Mouse (Mus musculus) midbrain, embryonic 12.5 days (tissue): ENCODE results near the gene Ist1. TPM values are rescaled to one million over a fixed set of nuclear protein-coding genes. Genes with fewer than 3 reads are reported as not detected.

Source experiments
- ATAC-seq: fragments of 200-750 bp; cut with Nextera tagmentation; 2 replicates; pipeline ENCODE4 v1.8.0; 2017; ENCODE audit warnings: low read depth, moderate TSS enrichment, moderate library complexity; ENCODE audit not compliant: low FRiP score
- H3K27ac ChIP-seq: fragments of 300-500 bp; sonication (generic); replicated peaks from 2 replicates; pipeline ENCODE4 v1.5.1; 2016; ENCODE audit warnings: mild to moderate bottlenecking
- H3K27me3 ChIP-seq: fragments of 300-500 bp; sonication (generic); 2 replicates; pipeline ENCODE4 v1.6.1; 2016; ENCODE audit warnings: mild to moderate bottlenecking
- H3K36me3 ChIP-seq: fragments of 300-500 bp; sonication (generic); 2 replicates; pipeline ENCODE4 v1.6.1; 2016
- H3K4me1 ChIP-seq: fragments of 300-500 bp; sonication (generic); 2 replicates; pipeline ENCODE4 v1.6.1; 2016
- H3K4me2 ChIP-seq: fragments of 300-500 bp; sonication (generic); replicated peaks from 2 replicates; pipeline ENCODE4 v1.6.1; 2016; ENCODE audit warnings: mild to moderate bottlenecking, moderate library complexity
- H3K4me3 ChIP-seq: fragments of 300-500 bp; sonication (generic); 2 replicates; pipeline ENCODE4 v1.5.1; 2016; ENCODE audit warnings: mild to moderate bottlenecking
- H3K9ac ChIP-seq: fragments of 300-500 bp; sonication (generic); replicated peaks from 2 replicates; pipeline ENCODE4 v1.6.1; 2016; ENCODE audit warnings: mild to moderate bottlenecking, moderate library complexity
- H3K9me3 ChIP-seq: fragments of 300-500 bp; sonication (generic); 2 replicates; pipeline ENCODE4 v1.6.1; 2016; ENCODE audit warnings: mild to moderate bottlenecking
- WGBS: fragments of 180-500 bp; shearing (Covaris S2); methylation state at CpG from one replicate; pipeline ENCODE4 v1.1.7; 2016; 5-methylcytosine and 5-hydroxymethylcytosine counted together
- polyA plus RNA-seq: library from polyadenylated mRNA; unstranded; fragments of >200 nt; fragmentation: Nextera tagmentation; extraction: Ambion mirVana; gene quantifications from 2 replicates; pipeline ENCODE4 v1.2.1, GENCODE M21; 2016

The Ist1 gene
- polyA plus RNA-seq, 1 experiment from 2014 or later = 172 TPM

DNA sequence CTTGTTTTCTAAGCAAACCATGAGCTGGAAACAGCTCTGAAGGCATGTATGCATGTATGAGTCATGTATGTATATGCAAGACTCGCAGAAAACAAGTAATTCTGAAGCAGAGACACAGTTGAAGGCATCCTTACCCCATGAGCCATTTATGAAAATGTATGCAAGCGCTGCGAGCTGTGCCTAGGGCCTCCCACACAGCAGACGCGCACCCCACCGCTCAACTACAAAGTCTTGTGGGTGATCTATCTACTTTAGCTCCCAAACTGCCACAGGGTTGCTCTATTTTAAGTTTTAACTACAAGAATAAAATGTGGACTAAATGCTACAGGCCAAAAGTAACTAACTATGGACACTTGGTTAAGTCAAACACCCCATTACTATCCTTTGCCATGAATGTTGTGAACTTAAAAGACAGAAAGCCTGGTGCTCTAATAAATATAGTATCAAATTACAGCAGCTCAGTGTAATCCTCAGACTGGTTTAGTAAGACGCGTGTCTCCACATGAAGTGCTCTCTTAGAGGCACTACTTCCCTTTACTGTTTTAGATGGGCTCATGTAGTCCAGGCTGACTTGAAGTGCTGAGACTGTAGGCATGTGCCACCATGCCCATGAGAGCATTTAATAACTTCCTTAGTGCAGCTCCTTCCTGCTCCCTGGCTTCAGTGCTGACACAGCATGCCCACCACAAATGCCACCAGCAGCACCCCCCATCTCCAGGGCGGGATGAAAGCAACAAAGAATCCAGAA, 17.0 kb downstream of the Ist1 start:
- Histone ChIP-seq H3K27me3 (no peaks in the 10 kb centered on the region), H3K4me1 (no peaks in the 10 kb centered on the region), H3K36me3 (peaks cover 93% of the 10 kb centered on the region), H3K9ac (no peak overlapping the region), H3K4me3 (no peak overlapping the region), H3K4me2 (no peak overlapping the region), H3K27ac (no peak overlapping the region), H3K9me3 (no peaks in the 10 kb centered on the region)
- ATAC-seq = no peak
- 94% methylated on average over 9 of the region's 9 CpGs for WGBS

- Histone ChIP-seq H3K27me3 (no peaks in the 10 kb centered on the region), H3K4me2 (no peak overlapping the region), H3K36me3 (peaks cover 97% of the 10 kb centered on the region), H3K9me3 (no peaks in the 10 kb centered on the region), H3K4me1 (no peaks in the 10 kb centered on the region), H3K9ac (no peak overlapping the region), H3K27ac (no peak overlapping the region), H3K4me3 (no peak overlapping the region)
- 87% methylated on average over 2 of the region's 2 CpGs for WGBS
- ATAC-seq = no peak
Observed at GRCm38 (mm10) chr8:109673596-109673995, 19.5 kb downstream of the Ist1 start.

DNA sequence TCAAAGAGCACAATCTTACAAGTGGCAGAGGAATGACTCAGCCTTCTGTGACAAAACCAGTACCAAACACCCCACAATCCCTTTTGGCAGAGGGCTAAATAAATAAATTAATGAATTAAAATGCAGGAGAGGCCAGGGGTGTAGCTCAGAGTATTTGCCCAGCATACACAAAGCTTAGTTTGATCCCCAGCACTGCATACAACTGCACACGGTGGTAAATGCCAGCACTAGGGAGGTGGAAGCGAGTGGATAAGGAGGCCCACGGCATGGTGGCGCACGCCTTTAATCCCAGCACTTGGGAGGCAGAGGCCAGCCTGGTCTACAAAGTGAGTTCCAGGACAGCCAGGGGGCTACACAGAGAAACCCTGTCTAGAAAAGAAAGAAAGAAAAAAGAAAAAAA, 20.4 kb downstream of the Ist1 start:
- Histone ChIP-seq H3K36me3 (peaks cover 97% of the 10 kb centered on the region), H3K27me3 (no peaks in the 10 kb centered on the region), H3K4me1 (no peaks in the 10 kb centered on the region), H3K4me2 (no peak overlapping the region), H3K4me3 (no peak overlapping the region), H3K27ac (no peak overlapping the region), H3K9me3 (no peaks in the 10 kb centered on the region), H3K9ac (no peak overlapping the region)
- ATAC-seq = no peak
- WGBS = 84% methylated on average over 5 of the region's 5 CpGs

GRCm38 (mm10) chr8:109666616-109667015, 26.4 kb downstream of the Ist1 start:
- Histone ChIP-seq H3K4me3 (no peak overlapping the region), H3K27ac (no peak overlapping the region), H3K4me1 (no peaks in the 10 kb centered on the region), H3K4me2 (no peak overlapping the region), H3K9me3 (no peaks in the 10 kb centered on the region), H3K9ac (no peak overlapping the region), H3K27me3 (no peaks in the 10 kb centered on the region), H3K36me3 (peaks cover 48% of the 10 kb centered on the region)
- WGBS = 87% methylated on average over 5 of the region's 5 CpGs
- ATAC-seq = no peak

DNA sequence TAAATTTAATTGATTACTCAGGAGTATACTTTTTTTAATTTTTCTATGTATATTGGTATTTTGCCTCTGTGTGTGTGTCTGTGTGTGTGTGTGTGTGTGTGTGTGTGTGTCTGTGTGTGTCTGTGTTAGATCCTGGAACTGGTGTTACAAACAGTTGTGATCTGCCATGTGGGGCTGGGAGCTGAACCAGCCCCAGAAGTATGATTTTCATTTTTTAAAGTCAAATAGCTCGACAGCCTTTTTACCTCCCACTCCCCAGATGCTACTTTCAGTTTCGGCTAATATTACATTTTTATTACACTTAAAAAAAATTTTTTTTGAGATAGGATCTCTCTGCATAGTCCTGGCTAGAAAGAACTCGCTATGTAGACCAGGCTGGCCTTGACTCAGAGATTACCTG, 30.7 kb downstream of the Ist1 start:
- Histone ChIP-seq H3K27me3 (no peaks in the 10 kb centered on the region), H3K4me3 (no peak overlapping the region), H3K36me3 (peaks cover 5% of the 10 kb centered on the region; the same call in 1 of the 2 replicates), H3K27ac (no peak overlapping the region), H3K9ac (no peak overlapping the region), H3K9me3 (no peaks in the 10 kb centered on the region), H3K4me1 (no peaks in the 10 kb centered on the region), H3K4me2 (no peak overlapping the region)
- no peak for ATAC-seq
- WGBS = 90% methylated on average over 3 of the region's 3 CpGs

- no peaks in the 10 kb centered on the region for H3K4me1 ChIP-seq
- ATAC-seq = no peak
- H3K9me3 ChIP-seq = no peaks in the 10 kb centered on the region
- no peaks in the 10 kb centered on the region for H3K36me3 ChIP-seq
- H3K9ac ChIP-seq = no peak overlapping the region
- H3K27me3 ChIP-seq = no peaks in the 10 kb centered on the region
- no peak overlapping the region for H3K4me2 ChIP-seq
- 84% methylated on average over 3 of the region's 3 CpGs for WGBS
- H3K27ac ChIP-seq = no peak overlapping the region
- H3K4me3 ChIP-seq = no peak overlapping the region
Observed at GRCm38 (mm10) chr8:109656860-109657259, 36.2 kb downstream of the Ist1 start.

- Histone ChIP-seq H3K9ac (no peak overlapping the region), H3K4me3 (no peak overlapping the region), H3K36me3 (no peaks in the 10 kb centered on the region), H3K4me2 (no peak overlapping the region), H3K4me1 (no peaks in the 10 kb centered on the region), H3K27me3 (no peaks in the 10 kb centered on the region), H3K27ac (no peak overlapping the region), H3K9me3 (no peaks in the 10 kb centered on the region)
- WGBS = 81% methylated on average over 10 of the region's 10 CpGs
- no peak for ATAC-seq
Observed at GRCm38 (mm10) chr8:109650801-109651200, 42.3 kb downstream of the Ist1 start.

- no peaks in the 10 kb centered on the region for H3K9me3 ChIP-seq
- no peaks in the 10 kb centered on the region for H3K36me3 ChIP-seq
- no peak overlapping the region for H3K4me3 ChIP-seq
- WGBS = 73% methylated on average over 7 of the region's 7 CpGs
- H3K4me2 ChIP-seq = no peak overlapping the region
- no peak overlapping the region for H3K27ac ChIP-seq
- no peak overlapping the region for H3K9ac ChIP-seq
- no peaks in the 10 kb centered on the region for H3K4me1 ChIP-seq
- ATAC-seq = no peak
- no peaks in the 10 kb centered on the region for H3K27me3 ChIP-seq
Observed at GRCm38 (mm10) chr8:109648469-109648868, 44.6 kb downstream of the Ist1 start.

DNA sequence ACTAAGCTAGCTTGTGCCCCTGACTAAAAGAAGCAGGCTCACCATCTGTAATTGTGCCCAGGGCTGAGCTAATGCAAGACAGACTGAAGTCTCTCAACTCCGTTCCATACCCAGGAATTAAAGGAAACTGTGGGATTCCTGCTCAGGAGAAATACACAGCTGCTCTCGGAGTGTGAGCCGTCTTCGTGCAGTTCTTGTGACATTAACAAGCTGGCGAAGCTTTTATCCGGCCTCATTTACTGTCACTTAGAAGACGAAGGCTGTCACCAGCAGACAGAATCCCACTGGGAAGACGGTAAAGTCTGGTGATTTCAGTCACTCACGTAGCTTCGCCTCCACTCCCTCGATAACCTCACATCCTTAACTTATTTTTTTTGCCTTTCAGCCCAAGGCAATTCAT, 45.7 kb downstream of the Ist1 start:
- H3K4me1 ChIP-seq = no peaks in the 10 kb centered on the region
- WGBS = 77% methylated on average over 11 of the region's 11 CpGs
- H3K4me3 ChIP-seq = no peak overlapping the region
- ATAC-seq = no peak
- no peak overlapping the region for H3K27ac ChIP-seq
- no peaks in the 10 kb centered on the region for H3K9me3 ChIP-seq
- no peaks in the 10 kb centered on the region for H3K36me3 ChIP-seq
- H3K27me3 ChIP-seq = no peaks in the 10 kb centered on the region
- H3K9ac ChIP-seq = no peak overlapping the region
- H3K4me2 ChIP-seq = no peak overlapping the region

DNA sequence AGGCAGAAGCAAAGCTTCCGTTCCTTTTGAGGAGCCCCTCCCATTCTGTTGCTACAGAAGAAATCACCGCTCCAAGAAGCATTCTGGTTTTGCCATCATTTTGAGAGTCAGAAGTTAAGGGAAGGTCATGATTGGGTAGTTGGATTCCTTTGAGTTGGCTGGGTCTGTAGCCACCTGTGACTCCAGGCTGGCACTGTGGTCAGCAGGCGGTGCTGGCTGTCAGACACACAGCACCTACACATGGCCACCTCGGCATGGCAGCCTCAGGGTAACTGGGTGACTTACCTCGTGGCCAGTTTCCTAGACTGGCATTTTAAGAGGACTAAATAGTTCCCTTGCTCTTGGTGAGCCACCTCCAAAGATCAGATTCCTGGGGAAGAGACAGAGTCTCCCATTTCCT, 51.8 kb downstream of the Ist1 start:
- WGBS = 73% methylated on average over 5 of the region's 5 CpGs
- Histone ChIP-seq H3K27me3 (no peaks in the 10 kb centered on the region), H3K4me2 (no peak overlapping the region), H3K4me1 (no peaks in the 10 kb centered on the region), H3K27ac (no peak overlapping the region), H3K36me3 (no peaks in the 10 kb centered on the region), H3K9me3 (no peaks in the 10 kb centered on the region), H3K9ac (no peak overlapping the region), H3K4me3 (no peak overlapping the region)
- no peak for ATAC-seq

DNA sequence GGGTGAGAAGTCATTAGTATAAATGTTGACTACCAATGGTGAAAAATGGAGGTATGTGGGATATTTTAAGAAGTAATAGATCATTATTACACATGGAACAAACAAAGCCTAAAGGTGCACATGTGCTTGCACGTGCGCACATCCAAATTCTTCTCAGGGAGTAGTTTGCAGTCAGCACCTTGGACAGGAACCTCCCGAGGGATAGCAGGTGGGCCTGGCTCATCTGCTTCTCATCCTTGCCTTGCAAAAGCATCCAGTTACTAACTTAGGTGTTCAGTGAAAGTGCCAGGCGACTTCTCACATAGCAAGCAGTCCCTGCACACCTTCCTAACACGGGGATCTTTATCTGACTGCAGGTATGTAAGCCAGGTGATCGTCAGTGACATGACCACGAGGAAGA, 52.6 kb downstream of the Ist1 start:
- no peak for ATAC-seq
- H3K9me3 ChIP-seq = no peaks in the 10 kb centered on the region
- no peak overlapping the region for H3K4me2 ChIP-seq
- H3K4me1 ChIP-seq = no peaks in the 10 kb centered on the region
- no peaks in the 10 kb centered on the region for H3K27me3 ChIP-seq
- no peak overlapping the region for H3K27ac ChIP-seq
- H3K36me3 ChIP-seq = no peaks in the 10 kb centered on the region
- H3K9ac ChIP-seq = no peak overlapping the region
- 67% methylated on average over 7 of the region's 7 CpGs for WGBS
- no peak overlapping the region for H3K4me3 ChIP-seq

- no peak for ATAC-seq
Observed at GRCm38 (mm10) chr8:109638851-109639250, 54.2 kb downstream of the Ist1 start.

GRCm38 (mm10) chr8:109635146-109635545, 57.9 kb downstream of the Ist1 start:
- Histone ChIP-seq H3K27me3 (no peaks in the 10 kb centered on the region), H3K9ac (no peak overlapping the region), H3K9me3 (no peaks in the 10 kb centered on the region), H3K36me3 (no peaks in the 10 kb centered on the region), H3K4me2 (no peak overlapping the region), H3K4me1 (no peaks in the 10 kb centered on the region), H3K27ac (no peak overlapping the region), H3K4me3 (no peak overlapping the region)
- WGBS = 93% methylated on average over 8 of the region's 8 CpGs
- ATAC-seq = no peak

More at GRCm38 (mm10) chr8:109638851-109639250, 54.2 kb downstream of the Ist1 start:
- Histone ChIP-seq H3K27ac (no peak overlapping the region), H3K4me1 (no peaks in the 10 kb centered on the region), H3K9ac (no peak overlapping the region), H3K36me3 (no peaks in the 10 kb centered on the region), H3K4me3 (no peak overlapping the region), H3K9me3 (no peaks in the 10 kb centered on the region), H3K27me3 (no peaks in the 10 kb centered on the region), H3K4me2 (no peak overlapping the region)
- WGBS = 72% methylated on average over 5 of the region's 5 CpGs
